In the genomic region with DNA sequence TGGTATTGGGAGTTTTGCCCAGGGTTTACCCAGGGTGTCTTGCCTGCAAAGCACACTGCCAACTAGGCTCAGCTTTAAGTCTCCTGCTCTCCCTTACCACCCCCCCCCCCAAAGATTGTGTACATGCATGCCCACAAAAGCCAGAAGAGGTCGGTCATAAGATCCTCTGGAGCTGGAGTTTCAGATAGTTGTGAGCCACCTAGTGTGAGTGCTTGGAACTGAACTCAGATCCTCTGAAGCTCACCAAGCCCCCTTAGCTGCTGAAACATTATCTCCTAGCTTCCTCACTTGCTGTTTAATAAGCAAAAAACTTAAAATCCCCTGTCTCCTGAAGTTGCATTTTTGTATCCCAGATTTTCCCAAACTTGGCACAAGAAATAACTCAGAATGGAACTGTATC, we compare ENCODE assay signal across 10 mouse cellular contexts. TPM values are rescaled to one million over a fixed set of nuclear protein-coding genes. Genes with fewer than 3 reads are reported as not detected.
DNase-seq lines count a peak whose midpoint lies in the region; ATAC-seq and TF ChIP-seq lines count a peak whose summit lies in the region.
"Had no signal": no experiment of that assay in that cellular context is flagged by ENCODE, and none has a peak within 500 bp of the region (broad histone marks: within the 10 kb centered on the region; RNA-seq: fewer than 3 reads in every experiment).

No protein-coding gene starts in this region.

- TF ChIP-seq POLR2A in cortical plate, adult 2 months (IDR thresholded peaks at IDR 0.05; ENCODE audit: extremely low read depth, insufficient read depth, low read length): no peak

- ATAC-seq in kidney, embryonic 14.5 days (ENCODE audit: low FRiP score, low TSS enrichment): no peak
- no peak for ATAC-seq in hindbrain, embryonic 13.5 days (ENCODE audit: low FRiP score)

- no peak overlapping the region for H3K9ac ChIP-seq in kidney, embryonic 14.5 days (ENCODE audit: low read depth, low read length)
- H3K9ac ChIP-seq in hindbrain, embryonic 13.5 days: no peak overlapping the region
- H3K9ac ChIP-seq: liver, embryonic 15.5 days had no signal

- no peak overlapping the region for H3K27ac ChIP-seq in kidney, embryonic 14.5 days (ENCODE audit: low read depth, low read length)
- no peak overlapping the region for H3K27ac ChIP-seq in cortical plate, adult 2 months (ENCODE audit: insufficient read depth, low read length)
- no peak overlapping the region for H3K27ac ChIP-seq in hindbrain, embryonic 13.5 days
- H3K27ac ChIP-seq: liver, embryonic 15.5 days had no signal

- H3K27me3 ChIP-seq in kidney, embryonic 14.5 days (ENCODE audit: control insufficient read depth, insufficient read depth, low read length): no peaks in the 10 kb centered on the region
- no peaks in the 10 kb centered on the region for H3K27me3 ChIP-seq in hindbrain, embryonic 13.5 days
- H3K27me3 ChIP-seq: liver, embryonic 15.5 days had no signal

- no peaks in the 10 kb centered on the region for H3K4me1 ChIP-seq in kidney, embryonic 14.5 days (ENCODE audit: control insufficient read depth, insufficient read depth, low read length)
- no peaks in the 10 kb centered on the region for H3K4me1 ChIP-seq in cortical plate, adult 2 months (ENCODE audit: control insufficient read depth, insufficient read depth, low read length)
- no peaks in the 10 kb centered on the region for H3K4me1 ChIP-seq in hindbrain, embryonic 13.5 days (replicated peaks)
- H3K4me1 ChIP-seq: liver, embryonic 15.5 days had no signal

- TF ChIP-seq CTCF in cortical plate, adult 2 months (IDR thresholded peaks at IDR 0.05; ENCODE audit: extremely low read depth, insufficient read depth, low read length): peak; percentile 45

- peak; percentile 37 for DNase-seq in kidney, adult 9 months
- DNase-seq in MEL-GATA-1-ER (ENCODE audit: extremely low read depth, low read depth): peak; percentile 20
- peak; percentile 29 for DNase-seq in mesoderm, embryonic 11.5 days (ENCODE audit: low read depth, low spot score)
- no peak for DNase-seq in ovary, adult 18-20 months (ENCODE audit: low spot score)
- no peak for DNase-seq in urinary bladder, postnatal 4 days (ENCODE audit: low spot score in 2 of 2)

- H3K36me3 ChIP-seq in kidney, embryonic 14.5 days (ENCODE audit: control insufficient read depth, insufficient read depth, low read length): peaks cover 33% of the 10 kb centered on the region; the same call in 1 of the 2 replicates
- H3K36me3 ChIP-seq in hindbrain, embryonic 13.5 days: peaks cover 28% of the 10 kb centered on the region

- WGBS in kidney, embryonic 14.5 days: 7% methylated on average over 1 of the region's 1 CpGs
- WGBS in hindbrain, embryonic 13.5 days: 0% methylated on average over 1 of the region's 1 CpGs

- H3K9me3 ChIP-seq in kidney, embryonic 14.5 days (ENCODE audit: control insufficient read depth, low read length): no peaks in the 10 kb centered on the region
- H3K9me3 ChIP-seq in hindbrain, embryonic 13.5 days: no peaks in the 10 kb centered on the region
- H3K9me3 ChIP-seq: liver, embryonic 15.5 days had no signal

- H3K4me3 ChIP-seq in kidney, embryonic 14.5 days (ENCODE audit: low read length): no peak overlapping the region
- no peak overlapping the region for H3K4me3 ChIP-seq in cortical plate, adult 2 months (ENCODE audit: insufficient read depth, low read length)
- no peak overlapping the region for H3K4me3 ChIP-seq in hindbrain, embryonic 13.5 days
- H3K4me3 ChIP-seq: erythroblast, embryonic 14.5 days; liver, embryonic 15.5 days had no signal

- no peak overlapping the region for H3K4me2 ChIP-seq in kidney, embryonic 14.5 days (replicated peaks; ENCODE audit: low read depth, low read length)
- H3K4me2 ChIP-seq in hindbrain, embryonic 13.5 days: no peak overlapping the region
- H3K4me2 ChIP-seq: liver, embryonic 15.5 days had no signal

RNA-seq across cellular contexts. Expression of gene Plekhb1, which starts 24.6 kb away (rescaled TPM):
- polyA plus RNA-seq in kidney, embryonic 14.5 days (2014; fragmentation: Nextera tagmentation; extraction: Ambion mirVana): 2.6 TPM in 2 replicates
- polyA plus RNA-seq in cortical plate, adult 2 months (2012; rRNA removed): 567 and 661 TPM in 2 replicates
- polyA plus RNA-seq in hindbrain, embryonic 13.5 days (2015; fragmentation: Nextera tagmentation; extraction: Ambion mirVana): 12.8 and 16.0 TPM in 2 replicates
- polyA plus RNA-seq: erythroblast, embryonic 14.5 days had no signal

RNA-seq across cellular contexts. Expression of gene Mrpl48, which starts 29.6 kb away (rescaled TPM):
- polyA plus RNA-seq in kidney, embryonic 14.5 days (2014; fragmentation: Nextera tagmentation; extraction: Ambion mirVana): 91.3 and 95.4 TPM in 2 replicates
- 82.6 and 84.8 TPM in 2 replicates for polyA plus RNA-seq in cortical plate, adult 2 months (2012; rRNA removed)
- 81.8 and 91.8 TPM in 2 replicates for polyA plus RNA-seq in hindbrain, embryonic 13.5 days (2015; fragmentation: Nextera tagmentation; extraction: Ambion mirVana)

RNA-seq across cellular contexts. Expression of gene Rab6a, which starts 30.4 kb away (rescaled TPM):
- polyA plus RNA-seq in kidney, embryonic 14.5 days (2014; fragmentation: Nextera tagmentation; extraction: Ambion mirVana): 100 and 120 TPM in 2 replicates
- 319 and 331 TPM in 2 replicates for polyA plus RNA-seq in cortical plate, adult 2 months (2012; rRNA removed)
- polyA plus RNA-seq in hindbrain, embryonic 13.5 days (2015; fragmentation: Nextera tagmentation; extraction: Ambion mirVana): 224 and 226 TPM in 2 replicates

Comparison
In these comparisons a context has a peak if more than half of its experiments do, and no peak if none do; other contexts are left out.
1. DNase-seq: peak in kidney, adult 9 months (single experiment), MEL-GATA-1-ER (single experiment) and mesoderm, embryonic 11.5 days (single experiment); none in ovary, adult 18-20 months (single experiment) and urinary bladder, postnatal 4 days (0 of 2).
2. RNA of gene Plekhb1, which starts 24.6 kb away (polyA plus RNA-seq): 567 to 661 TPM in cortical plate, adult 2 months; 12.8 to 16.0 TPM in hindbrain, embryonic 13.5 days and 2.6 TPM in kidney, embryonic 14.5 days; every median in the first group is over 10 times any median in the second.